Mouse (Mus musculus): Measurements from ENCODE around the gene Mum1.
"Not testable (repeated sequence)": the region's sequence is repeated elsewhere in the genome, so short reads cannot be mapped to it uniquely, and the experiment has no call there.

Mum1 gene

DNA sequence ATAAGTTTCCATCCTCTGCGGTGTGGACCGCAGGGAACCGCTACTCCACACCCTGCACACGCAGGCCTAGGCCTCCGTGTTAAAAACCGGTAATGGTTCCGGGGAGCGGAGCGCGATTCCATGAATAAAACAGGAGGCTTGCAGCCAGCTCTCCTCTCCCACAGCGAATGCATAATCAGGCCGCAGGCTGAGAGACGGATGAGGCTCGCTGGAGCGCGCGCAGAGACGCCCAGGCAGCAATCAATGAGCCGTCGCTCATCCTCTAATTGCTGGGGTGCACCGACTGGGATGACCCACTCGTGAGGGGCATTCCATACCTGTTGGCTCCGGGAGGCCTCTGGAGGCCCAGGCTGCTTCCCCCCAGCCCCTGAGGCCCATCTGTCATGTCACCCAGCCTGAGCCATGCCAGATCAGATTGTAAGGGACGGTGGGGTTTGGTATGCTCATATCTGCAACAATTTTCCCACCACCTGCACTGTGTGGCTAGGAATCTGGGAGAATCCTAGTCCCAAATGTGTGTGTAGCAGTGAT, 17.3 kb upstream of the Mum1 start:
- no peak for DNase-seq

DNA sequence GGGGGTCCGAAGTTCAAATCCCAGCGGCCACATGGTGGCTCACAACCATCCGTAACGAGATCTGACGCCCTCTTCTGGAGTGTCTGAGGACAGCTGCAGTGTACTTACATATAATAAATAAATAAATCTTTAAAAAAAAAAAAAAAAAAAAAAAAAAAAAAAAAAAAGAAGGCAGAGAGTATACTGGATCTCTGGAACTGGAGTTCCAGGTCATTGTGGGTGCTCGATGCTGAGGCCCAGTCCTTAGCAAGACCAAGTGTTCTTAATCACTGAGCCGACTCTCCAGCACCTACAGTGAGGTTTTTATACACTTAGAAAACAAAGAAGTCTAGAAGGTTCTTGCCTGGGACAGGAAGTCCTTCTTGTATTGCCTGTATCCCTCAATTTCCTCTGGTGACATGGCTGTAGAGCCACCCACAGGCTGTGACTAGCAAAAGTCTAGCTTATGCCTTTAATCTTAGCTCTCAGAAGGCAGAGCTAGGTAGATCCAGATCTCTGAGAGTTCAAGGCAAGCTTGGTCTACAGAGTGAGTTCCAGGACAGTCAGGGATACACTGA, 14.6 kb upstream of the Mum1 start:
- not testable (repeated sequence) for DNase-seq

DNA sequence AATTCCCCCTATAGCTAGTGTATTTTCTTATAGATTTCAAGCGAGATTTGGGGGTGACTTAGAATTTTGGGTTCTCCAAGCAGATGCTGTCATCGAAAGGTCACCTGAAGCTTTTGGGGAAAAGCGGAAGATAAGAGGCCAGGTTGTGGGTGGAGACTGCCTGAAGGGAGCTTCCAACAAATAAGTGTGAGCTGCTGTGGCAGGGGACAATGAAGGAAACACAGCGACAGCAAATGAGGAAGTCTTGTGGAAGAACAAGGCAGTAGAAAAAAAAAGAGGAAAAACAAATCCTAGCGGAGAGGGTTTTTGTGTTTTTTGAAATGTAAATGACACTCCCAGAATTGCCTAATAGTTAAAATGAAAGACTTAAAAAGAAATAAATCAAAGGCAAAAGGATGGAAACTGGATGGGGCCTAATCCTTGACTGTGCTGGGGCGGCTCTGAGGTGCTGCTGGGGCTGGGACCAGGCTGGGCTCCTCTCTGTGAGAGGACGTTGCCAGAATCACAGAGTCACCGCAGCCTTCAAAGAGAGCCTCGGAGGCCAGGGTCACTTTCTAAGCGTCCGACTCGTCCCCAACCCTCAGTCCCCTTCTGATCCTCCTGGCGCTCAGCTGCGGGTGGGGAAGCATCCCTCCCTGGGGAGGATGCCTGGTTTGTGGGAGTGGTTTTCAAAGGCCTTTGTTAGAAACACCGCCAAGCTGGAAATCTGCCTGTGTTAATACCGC, 11.0 kb upstream of the Mum1 start:
- DNase-seq = no peak

DNA sequence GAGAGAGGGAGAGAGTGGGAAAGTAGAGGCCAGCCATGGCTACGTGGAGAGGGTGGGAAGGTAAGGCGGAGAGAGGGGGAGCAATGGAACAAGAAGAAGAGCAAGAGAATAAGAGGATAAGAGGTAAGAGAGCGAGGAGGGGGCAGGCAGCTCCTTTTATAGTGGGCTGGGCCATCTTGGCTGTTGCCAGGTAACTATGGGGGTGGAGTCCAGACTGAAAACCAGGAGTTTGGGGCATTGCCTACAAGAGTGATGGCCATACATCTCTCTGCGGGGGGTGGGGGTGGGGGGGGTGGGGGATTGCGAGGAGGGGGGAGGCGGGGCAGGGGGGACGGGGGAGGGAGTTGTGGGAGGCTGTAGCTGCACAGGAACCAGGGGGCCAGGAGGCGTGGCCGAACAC, 5.6 kb upstream of the Mum1 start:
- no peak for DNase-seq

DNA sequence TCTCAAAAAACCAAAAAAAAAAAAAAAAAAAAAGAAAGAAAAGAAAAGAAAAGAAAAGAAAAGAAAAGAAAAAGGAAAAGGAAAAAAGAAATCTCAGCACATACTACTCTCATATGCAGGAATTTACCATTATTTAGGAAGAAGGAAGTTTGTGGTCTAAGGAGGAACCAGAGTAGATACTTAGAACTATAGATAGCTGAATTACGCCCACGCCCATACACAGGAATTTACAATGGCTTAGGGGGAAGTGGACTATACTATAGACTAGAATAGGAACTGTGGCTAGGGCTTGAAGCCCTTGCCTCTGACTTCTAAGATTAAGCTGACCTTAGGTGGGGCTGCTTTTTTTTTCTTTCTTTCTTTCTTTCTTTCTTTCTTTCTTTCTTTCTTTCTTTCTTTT, 3.1 kb upstream of the Mum1 start:
- DNase-seq = not testable (repeated sequence)

DNA sequence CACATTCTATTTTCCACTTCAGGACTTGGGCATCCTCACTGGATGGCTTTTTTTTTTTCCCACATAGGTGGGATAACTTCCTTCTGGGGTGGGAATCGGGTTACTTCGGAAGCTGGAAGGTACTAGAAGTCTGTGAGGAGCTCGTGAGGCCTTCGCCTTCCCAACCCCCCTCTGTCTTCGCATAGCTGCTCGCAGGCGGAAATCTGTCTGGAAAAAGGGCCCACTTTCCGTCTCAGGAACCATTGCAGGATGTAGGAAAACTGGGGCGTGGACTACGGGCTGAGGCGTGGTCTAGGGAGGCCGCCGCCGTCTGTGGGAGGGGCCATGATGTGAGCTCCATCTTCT, 191 bp upstream of the Mum1 start:
- DNase-seq = no peak

DNA sequence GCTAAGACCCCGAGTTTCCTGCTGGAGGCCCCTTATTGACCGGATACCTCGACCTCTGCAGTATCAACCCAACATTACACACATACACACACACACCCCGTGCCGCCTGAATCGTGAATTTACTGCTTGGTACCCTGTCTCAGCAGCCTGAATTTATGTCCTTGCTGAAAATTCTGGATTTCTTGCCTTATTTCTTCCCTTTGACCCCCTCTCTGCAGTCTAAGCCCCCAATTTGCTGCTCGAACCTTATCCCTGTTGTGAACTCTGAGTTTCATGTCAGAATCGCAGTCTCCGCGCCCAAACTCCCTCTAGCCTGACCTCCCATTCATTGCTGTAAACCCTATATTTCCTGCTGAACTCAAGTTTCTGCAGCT, 919 bp downstream of the Mum1 start:
- no peak for DNase-seq

DNA sequence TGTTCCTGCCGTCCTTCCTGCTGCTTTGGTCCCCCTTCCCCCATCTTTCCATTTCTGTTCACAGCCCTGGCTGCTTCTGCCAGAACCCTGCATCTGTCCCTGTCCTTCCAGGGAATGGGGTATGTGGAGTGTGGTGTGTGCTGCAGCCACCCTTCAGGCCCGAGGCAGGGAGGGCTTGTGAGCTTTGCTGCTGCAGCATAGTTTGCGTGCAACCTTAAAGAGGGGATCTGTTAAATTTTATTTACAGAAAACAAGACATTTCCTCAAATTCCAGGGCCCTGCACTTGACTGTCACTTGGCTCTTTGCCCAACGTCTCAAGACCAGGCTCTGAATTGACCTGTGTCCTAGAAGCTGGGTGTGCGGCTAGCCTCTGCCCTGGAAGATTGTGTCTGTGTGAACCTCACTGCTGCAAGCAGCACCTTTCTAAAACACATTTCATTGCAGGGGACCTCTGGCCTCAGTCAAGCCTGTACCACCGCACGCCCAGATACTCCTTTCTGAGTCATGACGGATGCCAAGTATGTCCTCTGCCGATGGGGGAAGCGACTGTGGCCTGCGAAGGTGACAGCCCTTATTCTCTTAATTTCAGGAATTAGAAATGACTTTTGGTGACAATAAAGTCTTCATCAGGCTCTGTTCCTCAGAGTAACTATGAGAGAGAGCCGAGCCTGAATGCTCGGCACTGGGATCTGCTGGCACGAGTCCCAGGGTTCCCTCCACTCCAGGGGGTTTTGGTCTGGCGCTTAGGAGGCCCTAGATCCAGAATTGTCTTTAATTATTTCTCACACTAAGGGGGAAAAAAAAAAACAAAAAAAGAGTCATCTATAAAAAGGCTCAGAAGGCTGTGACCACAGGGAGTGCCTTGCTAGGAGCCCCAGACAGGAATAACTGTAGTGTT, 1.9 kb downstream of the Mum1 start:
- DNase-seq = peak; percentile 71

DNA sequence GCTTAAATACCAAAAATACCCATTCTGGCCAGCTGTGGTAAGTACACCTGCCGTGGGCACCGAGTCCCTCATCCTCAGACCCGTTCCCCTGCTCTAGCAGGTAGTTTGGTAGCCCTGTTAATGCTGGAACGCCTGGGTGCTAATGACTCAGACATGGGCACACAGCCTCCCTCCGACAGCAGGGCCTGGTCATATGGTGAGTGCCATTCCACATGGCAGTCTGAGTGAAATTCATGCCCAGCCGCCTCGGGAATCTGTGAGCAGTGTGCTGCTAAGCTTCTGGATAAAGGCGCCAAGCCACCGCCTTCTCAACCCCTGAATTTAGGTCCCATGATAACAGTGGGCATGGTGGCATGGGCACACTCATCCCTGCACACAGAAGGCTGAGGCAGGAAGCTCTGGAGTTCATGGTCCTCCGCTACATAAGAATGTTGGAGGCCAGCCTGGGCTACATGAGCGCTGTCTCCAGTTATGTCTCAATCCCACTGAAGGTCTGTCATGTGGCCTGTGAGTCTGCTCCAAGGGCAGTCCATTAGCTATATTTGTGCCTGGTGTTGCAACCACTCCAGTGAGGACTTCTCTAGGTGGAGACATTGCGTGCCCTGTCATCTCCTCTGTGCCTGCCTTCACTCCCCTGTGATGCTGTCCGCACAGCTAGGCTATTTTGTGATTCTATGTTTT, 10.1 kb downstream of the Mum1 start:
- no peak for DNase-seq

DNA sequence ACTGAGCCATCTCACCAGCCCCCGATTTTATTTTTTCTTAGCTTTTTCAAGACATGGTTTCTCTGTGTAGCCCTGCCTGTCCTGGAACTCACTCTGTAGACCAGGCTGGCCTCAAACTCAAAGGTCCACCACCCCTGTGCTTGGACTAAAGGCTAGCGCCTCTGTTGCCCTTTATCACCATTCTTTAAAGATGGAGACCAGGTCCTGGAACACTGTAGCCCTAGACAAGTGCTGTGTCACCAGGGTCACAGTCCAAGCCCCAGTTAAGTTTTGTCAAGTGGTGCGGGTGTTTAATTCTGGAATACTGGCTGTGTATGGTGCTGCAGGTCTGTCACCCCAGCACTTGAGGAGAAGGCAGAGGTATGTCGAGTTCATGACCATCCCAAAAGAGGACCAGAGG, 10.8 kb downstream of the Mum1 start:
- DNase-seq = no peak

DNA sequence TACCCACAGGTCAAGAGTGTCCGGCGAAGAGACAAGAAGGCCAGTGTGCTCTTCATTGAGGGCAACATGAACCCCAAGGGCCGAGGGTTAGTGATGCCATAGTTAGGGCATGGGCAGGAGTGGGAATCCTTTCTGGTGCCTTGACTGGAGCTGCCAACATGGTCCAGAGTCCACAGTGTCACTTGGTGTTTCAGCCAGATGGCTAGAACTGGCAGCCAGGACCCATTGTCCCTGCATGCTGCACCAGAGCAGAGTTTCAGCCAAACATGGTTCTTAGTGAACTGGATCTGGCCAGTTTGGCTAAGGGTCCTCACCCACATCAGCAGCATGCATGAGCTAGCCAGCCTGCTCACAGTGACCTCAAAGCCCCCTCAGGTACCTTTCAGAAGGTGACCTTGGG, 12.1 kb downstream of the Mum1 start:
- DNase-seq = no peak

DNA sequence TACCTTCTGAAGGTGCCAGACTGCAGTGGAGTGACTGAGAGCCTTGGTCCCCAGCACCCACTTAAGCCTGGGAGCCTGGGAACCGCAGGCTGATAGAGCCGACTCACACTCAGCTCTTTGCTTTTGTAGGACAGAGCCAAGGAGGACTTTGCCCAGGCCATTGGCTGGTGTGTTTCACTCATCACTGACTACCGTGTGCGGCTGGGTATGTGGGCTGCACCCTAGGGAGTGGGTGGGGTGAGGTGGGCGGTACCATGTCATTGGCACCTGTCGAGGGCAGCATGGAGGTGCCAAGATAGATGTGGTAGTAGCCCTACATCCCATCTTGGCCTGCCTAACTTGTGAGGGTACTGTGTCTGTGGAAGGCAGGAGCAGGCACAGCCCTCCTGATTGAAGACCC, 13.6 kb downstream of the Mum1 start:
- DNase-seq = no peak

DNA sequence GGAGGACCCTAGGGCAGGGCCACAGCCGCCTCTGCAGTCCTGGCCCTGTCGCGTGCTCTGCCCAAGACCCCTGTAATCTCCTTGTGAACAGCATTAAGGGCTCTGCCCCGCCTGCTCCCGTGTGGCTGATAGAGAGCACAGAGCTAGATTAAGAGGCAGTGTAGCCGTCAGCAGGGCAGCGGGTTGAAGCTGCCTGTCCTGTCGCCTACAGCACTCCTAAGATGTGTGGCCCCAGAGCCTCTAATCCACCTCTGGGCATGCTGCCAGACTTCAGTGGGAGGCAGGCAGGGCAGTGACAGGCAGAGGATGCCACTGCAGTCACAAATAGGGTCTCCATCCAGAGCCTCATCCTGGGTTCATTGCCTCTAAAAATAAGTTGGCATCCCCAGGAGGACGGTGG, 15.9 kb downstream of the Mum1 start:
- DNase-seq = no peak

DNA sequence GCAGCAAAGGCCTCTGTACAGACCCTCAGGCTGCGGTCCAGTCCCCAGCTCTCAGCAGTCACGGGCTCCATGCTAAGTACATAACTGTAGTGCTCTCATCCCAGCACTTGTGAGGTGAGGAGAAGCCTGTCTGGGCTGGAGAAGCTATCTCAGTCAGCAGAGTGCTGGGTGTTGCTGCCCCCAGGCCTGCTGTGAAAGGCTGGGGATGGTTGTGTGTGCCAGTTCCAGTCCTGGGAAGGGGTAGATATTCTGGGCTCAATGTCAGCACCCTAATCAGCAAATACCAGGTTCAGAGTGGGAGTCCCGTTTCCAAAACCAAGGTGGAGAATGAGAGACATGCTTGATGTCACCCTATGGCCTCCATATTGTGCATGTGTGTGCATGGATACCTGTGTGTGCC, 16.4 kb downstream of the Mum1 start:
- no peak for DNase-seq

DNA sequence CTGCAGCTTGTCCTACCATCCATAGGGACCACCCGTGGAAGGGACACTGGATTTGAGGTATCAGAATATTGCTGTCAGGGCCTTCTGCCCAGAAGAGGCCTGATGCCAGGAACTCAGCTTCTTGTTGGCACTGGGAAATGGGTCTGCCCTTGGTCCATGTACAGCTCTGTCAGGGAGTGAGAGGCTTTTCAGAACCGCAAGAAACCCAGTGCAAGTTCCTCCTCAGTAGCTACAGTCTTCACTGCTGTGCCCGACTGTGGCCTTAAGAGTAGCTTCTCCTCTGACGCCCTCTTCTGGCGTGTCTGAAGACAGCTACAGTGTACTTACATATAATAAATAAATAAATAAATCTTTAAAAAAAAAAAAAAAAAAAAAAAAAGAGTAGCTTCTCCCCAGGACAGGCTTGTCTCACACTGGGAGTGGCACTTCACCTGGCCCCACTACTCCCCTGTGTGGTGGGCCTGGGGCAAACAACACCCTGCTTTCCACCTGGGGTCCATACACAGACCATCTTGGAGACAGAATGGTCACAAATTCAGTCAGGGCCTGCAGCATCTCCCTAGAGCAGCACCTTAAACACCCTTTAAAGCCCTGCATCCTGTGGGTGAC, 18.7 kb downstream of the Mum1 start:
- DNase-seq = peak; percentile 45

DNA sequence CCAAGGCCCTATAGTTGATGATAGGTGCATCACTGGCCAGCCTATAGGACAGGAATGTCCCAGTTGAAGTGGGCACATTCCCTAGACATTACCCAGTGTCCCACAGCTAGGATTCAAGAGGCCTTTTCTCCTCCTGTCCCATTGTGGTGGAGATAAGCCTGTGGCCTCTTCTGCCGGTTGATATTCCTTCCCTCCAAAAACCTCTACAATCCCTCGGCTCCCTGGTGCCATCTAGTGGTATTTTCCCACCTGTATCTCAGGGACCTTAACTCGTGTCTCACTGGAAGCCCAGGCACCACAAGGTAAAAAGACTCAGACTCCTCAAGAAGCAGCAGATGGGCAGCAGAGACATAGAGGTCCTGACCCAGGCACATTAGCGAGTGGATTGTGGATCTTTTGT, 19.4 kb downstream of the Mum1 start:
- peak; percentile 87 for DNase-seq

DNA sequence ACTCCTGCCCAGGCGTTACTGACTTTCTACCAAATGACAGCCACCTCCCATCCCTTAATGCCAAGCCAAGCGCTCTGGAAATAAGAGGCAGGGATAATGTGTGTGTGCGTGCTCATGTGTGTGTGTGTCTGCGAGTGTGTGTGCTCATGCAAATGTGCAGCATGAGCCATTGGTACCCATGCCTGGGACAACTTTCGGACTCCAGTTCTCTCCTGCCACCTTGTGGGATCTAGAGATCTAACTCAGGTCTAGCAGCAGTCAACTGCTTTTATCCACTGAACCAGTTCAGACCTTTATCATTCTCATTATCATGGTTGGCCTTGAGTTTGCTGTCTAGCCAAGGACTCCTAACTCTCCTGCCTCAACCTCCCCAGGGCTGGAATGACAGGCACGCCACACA, 21.6 kb downstream of the Mum1 start:
- peak; percentile 44 for DNase-seq

DNA sequence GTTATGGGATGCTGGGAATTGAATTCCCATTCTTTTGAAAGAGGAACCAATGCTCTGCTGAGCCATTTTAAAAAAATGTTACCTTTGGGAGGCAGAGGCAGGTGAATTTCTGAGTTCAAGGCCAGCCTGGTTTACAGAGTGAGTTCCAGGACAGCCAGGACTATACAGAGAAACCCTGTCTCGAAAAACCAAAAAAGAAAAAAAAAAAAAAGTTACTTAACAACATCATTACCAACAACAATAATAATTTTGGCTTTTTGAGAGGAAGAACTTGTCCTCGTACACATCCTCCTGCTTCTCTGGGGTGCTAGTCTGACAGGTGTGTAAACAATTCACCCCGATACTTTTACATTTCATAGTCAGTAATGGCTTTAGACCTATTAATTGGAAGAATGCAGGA, 22.2 kb downstream of the Mum1 start:
- not testable (repeated sequence) for DNase-seq

DNA sequence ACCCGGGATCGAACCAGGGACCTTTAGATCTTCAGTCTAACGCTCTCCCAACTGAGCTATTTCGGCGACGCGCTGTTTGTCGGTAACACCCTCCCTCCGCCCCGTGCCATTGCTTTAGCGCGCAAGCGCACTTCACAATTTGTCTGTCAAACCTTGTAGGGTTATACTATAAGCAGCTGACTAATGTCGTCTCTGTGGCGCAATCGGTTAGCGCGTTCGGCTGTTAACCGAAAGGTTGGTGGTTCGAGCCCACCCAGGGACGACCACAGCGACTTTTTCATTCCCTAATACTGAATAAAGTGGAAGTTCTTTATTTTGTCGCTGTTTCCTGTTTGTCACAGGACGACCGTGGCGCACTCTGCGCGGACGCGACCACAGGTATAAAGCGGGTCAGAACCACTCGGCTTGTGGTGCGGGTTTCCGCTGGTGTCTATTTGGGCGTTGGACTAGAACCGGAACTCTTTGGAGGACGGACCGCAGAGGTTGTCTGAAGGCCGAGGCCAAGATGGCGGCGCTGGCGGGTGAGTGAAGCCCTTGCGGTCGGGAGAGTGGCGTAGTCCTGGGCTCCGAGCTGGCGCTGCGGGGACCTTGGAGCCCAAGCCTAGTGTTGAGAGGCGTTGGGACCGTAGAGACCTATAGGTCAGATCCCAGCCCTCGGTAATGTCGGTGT, 22.9 kb downstream of the Mum1 start, which contains the start of gene Ndufs7:
Gene Ndufs7 (plus strand): TSS at position 151 of the 670 bp plus-strand sequence.
- peak; percentile 96 for DNase-seq

DNA sequence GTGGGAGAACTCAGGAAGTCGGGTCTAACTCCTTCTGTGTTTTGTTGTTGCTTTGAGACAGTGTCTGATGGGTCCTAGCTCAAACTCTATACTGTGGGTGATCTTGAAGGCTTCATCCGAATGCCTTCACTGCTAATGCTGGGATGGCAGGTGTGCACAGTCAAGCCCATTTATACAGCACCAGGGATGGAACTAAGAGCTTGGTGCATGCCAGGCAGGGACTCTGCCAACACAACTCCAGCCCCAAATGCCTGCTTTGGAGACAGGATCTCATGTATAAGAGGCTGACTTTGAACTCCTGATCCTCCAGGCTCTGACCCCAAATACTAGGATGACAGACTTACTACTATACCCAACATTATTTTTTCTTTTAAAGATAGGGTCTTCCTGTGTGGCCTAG, 23.8 kb downstream of the Mum1 start:
- DNase-seq = no peak

DNA sequence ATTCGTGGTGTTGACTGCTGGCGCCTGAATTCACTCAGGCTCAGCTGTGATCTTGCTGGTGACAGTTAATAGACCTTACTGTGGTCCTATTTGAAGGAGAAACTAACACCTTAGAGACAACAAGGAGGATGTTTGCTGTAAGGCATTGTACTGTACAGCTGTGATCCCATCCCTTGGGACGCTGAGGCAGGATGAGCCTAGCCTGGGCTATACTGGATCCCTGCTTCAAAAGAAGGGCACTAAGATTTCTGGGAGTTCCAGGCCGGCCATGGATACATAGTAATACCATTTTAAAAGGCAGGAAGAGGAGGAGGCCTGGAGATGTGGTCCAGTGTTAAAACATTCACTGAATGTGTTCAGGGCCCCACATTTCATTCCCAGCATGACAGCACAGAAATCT, 24.3 kb downstream of the Mum1 start:
- DNase-seq = no peak

DNA sequence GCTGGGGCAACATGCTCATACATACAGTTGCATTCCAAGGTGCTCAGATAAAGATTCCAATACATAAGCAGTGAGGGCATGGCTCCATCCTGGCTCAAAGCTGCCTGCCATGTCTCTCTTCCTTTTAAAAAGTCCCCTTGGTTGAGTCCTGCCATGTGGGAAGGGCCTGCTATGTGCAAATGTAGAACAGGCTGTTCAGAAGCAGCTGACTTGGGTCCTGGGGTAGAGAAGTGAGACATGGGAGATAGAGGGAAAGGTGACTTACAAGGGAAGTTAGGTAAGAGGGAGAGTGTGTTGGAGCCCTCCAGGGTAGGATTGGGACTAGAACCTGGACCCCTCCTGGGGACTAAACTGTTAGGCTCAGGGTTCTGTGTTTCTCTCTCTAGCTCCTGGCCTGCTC, 25.8 kb downstream of the Mum1 start:
- no peak for DNase-seq

Data from kidney, postnatal 14 days (tissue).